Mouse (Mus musculus): ENCODE measurements around the gene Itm2b. TPM values are rescaled to one million over a fixed set of nuclear protein-coding genes. Genes with fewer than 3 reads are reported as not detected.

Itm2b gene
- polyA plus RNA-seq, 1 experiment from 2014 or later: 325 TPM

DNA sequence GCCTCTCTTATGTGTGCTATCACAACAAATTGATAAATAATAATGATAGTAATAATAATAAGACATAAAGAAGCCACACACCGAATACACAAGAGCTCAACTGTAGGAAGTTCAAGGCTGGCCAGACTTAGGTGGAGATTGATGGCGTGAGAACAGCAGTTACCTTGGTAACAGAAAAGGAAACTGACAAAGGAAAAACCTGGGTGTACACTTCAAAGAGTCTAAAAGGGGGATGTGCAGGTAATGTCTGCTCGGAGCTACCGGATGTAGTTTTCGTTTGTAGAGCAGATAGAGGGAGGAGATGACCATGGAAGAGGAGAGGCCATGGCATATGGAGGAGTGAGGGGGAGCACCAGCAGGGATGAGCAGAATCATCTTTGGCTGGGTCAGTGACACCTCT, 31.4 kb upstream of the Itm2b start:
- Histone ChIP-seq H3K27ac (ENCODE audit: low read depth, low read length) (no peak overlapping the region), H3K27me3 (ENCODE audit: control insufficient read depth, insufficient read depth, low read length) (no peaks in the 10 kb centered on the region), H3K4me3 (ENCODE audit: low read depth, low read length) (no peak overlapping the region), H3K9me3 (ENCODE audit: control insufficient read depth, low read length) (no peaks in the 10 kb centered on the region), H3K36me3 (ENCODE audit: control insufficient read depth, insufficient read depth, low read length) (no peaks in the 10 kb centered on the region), H3K4me2 (no peak overlapping the region), H3K9ac (ENCODE audit: low read length) (no peak overlapping the region), H3K4me1 (ENCODE audit: control insufficient read depth, insufficient read depth, low read length) (no peaks in the 10 kb centered on the region)
- WGBS: 87% methylated on average over 5 of the region's 5 CpGs
- DNase-seq (ENCODE audit: low spot score, missing footprints) (no peak), ATAC-seq (ENCODE audit: low FRiP score) (no peak)

DNA sequence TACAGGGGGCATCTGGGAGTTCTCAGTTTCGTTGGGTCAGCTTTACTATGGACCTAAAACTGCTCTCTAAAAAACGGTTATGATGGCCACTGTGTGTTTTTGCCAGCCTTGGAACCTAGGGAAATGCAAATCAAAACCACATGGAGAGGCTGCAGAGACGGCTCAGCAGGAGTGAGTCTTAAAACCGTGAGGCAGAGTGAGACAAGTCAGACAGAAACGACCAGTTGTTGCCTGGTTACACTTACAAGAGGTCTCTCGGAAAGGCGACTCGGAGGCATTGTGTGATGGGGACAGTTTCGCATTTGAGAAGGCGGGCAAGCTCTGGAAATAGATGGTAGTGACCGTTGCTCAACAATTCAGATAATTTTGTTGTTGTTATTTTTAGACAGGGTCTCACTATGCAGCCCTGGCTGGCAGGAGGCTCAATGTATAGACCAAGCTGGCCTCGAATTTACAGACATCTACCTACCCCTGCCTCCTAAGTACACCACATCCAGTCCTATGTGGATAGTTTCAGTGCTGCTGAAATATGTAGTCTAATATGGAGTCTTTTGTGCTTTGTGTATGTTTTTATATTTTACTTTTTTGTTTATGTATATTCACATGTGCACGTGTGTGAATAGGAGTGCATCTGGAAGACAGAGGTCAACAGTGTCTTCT, 30.4 kb upstream of the Itm2b start:
- Histone ChIP-seq H3K27ac (ENCODE audit: low read depth, low read length) (no peak overlapping the region), H3K9ac (ENCODE audit: low read length) (no peak overlapping the region), H3K4me2 (no peak overlapping the region), H3K4me1 (ENCODE audit: control insufficient read depth, insufficient read depth, low read length) (no peaks in the 10 kb centered on the region), H3K36me3 (ENCODE audit: control insufficient read depth, insufficient read depth, low read length) (no peaks in the 10 kb centered on the region), H3K9me3 (ENCODE audit: control insufficient read depth, low read length) (no peaks in the 10 kb centered on the region), H3K4me3 (ENCODE audit: low read depth, low read length) (no peak overlapping the region), H3K27me3 (ENCODE audit: control insufficient read depth, insufficient read depth, low read length) (no peaks in the 10 kb centered on the region)
- peak; percentile 52; the same call in 1 of the 2 replicates for ATAC-seq (ENCODE audit: low FRiP score)
- no peak for DNase-seq (ENCODE audit: low spot score, missing footprints)
- WGBS: 26% methylated on average over 13 of the region's 13 CpGs

DNA sequence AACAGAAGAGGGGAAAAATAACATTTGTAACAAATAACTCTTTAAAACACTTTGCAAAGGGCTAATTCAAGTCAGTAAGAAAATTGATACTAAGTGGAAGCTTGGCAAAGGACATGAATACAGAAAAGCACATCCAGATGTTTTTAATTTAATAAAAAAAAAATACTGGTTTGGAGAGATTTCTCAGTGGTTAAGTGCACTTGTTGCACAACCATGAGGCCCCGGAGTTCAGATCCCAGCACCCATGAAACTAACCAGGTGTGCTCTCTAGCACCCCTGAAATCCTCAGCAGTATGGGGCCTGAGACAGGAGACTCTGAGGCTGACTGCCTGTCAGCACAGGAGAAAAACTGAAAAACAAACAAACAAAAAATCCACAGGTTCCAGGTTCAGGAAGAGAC, 26.6 kb upstream of the Itm2b start:
- Histone ChIP-seq H3K27me3 (ENCODE audit: control insufficient read depth, insufficient read depth, low read length) (no peaks in the 10 kb centered on the region), H3K36me3 (ENCODE audit: control insufficient read depth, insufficient read depth, low read length) (no peaks in the 10 kb centered on the region), H3K4me3 (ENCODE audit: low read depth, low read length) (no peak overlapping the region), H3K9ac (ENCODE audit: low read length) (no peak overlapping the region), H3K9me3 (ENCODE audit: control insufficient read depth, low read length) (no peaks in the 10 kb centered on the region), H3K27ac (ENCODE audit: low read depth, low read length) (no peak overlapping the region), H3K4me2 (no peak overlapping the region), H3K4me1 (ENCODE audit: control insufficient read depth, insufficient read depth, low read length) (no peaks in the 10 kb centered on the region)
- peak; percentile 19 for DNase-seq (ENCODE audit: low spot score, missing footprints)
- no peak for ATAC-seq (ENCODE audit: low FRiP score)
- whole genome bisulfite sequencing: 85% methylated on average over 1 of the region's 1 CpGs

DNA sequence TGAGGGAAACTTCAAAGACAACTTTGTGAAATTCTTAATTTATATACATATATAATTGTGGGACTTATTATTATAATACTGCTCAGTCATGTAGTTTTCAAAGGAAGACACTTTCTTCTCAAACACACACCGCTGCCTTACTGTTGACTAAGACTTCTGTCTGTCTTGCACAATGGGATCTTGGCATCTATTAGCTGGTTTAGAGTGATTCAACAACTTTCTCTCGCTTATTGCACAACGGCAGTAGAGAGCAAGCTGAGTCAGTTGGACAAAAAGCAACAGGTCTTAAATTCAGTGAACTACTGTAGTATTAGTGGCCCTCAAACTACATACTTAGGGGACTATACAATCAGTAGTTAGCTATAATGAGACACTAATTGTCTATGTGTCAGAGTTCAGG, 25.0 kb upstream of the Itm2b start:
- 90% methylated on average over 3 of the region's 3 CpGs for WGBS
- Histone ChIP-seq H3K4me1 (ENCODE audit: control insufficient read depth, insufficient read depth, low read length) (no peaks in the 10 kb centered on the region), H3K9me3 (ENCODE audit: control insufficient read depth, low read length) (no peaks in the 10 kb centered on the region), H3K27me3 (ENCODE audit: control insufficient read depth, insufficient read depth, low read length) (no peaks in the 10 kb centered on the region), H3K36me3 (ENCODE audit: control insufficient read depth, insufficient read depth, low read length) (no peaks in the 10 kb centered on the region), H3K9ac (ENCODE audit: low read length) (no peak overlapping the region), H3K27ac (ENCODE audit: low read depth, low read length) (no peak overlapping the region), H3K4me3 (ENCODE audit: low read depth, low read length) (no peak overlapping the region), H3K4me2 (no peak overlapping the region)
- DNase-seq (ENCODE audit: low spot score, missing footprints) (no peak), ATAC-seq (ENCODE audit: low FRiP score) (no peak)

DNA sequence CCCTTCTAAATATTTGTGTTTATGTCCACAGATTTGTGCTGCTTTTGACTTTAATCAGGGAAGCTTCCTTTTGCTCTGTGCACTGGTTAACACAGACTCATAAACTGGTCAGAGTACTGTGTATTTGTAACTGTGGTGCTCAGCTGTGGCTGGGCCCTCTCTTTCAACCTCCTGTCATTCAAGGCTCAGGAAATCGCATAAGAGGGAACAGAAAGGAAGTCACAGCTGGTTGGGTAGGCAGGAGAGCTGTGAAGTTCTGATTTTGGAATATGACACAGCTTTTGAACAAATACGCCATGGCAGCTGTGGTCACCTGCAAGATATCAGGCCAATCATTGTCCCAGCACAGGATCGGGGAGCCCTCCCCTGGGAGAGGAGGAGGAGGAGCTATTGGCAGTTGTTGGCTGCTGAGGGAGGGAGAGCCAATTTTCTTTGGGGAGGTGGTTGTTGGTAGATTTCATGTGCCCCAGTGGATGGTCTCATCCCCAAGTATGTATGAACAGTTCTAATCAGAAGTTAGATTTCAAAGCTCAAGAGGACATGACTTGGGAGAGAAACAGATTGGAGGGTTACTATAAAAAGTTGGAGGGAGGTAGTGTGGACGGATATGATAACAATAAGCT, 23.2 kb upstream of the Itm2b start:
- H3K27ac ChIP-seq (ENCODE audit: low read depth, low read length): no peak overlapping the region
- H3K36me3 ChIP-seq (ENCODE audit: control insufficient read depth, insufficient read depth, low read length): no peaks in the 10 kb centered on the region
- no peaks in the 10 kb centered on the region for H3K4me1 ChIP-seq (ENCODE audit: control insufficient read depth, insufficient read depth, low read length)
- no peaks in the 10 kb centered on the region for H3K27me3 ChIP-seq (ENCODE audit: control insufficient read depth, insufficient read depth, low read length)
- no peak overlapping the region for H3K9ac ChIP-seq (ENCODE audit: low read length)
- DNase-seq (ENCODE audit: low spot score, missing footprints) (peak; percentile 67), ATAC-seq (ENCODE audit: low FRiP score) (no peak)
- H3K4me2 ChIP-seq: no peak overlapping the region
- 81% methylated on average over 4 of the region's 4 CpGs for WGBS
- H3K4me3 ChIP-seq (ENCODE audit: low read depth, low read length): no peak overlapping the region
- no peaks in the 10 kb centered on the region for H3K9me3 ChIP-seq (ENCODE audit: control insufficient read depth, low read length)

DNA sequence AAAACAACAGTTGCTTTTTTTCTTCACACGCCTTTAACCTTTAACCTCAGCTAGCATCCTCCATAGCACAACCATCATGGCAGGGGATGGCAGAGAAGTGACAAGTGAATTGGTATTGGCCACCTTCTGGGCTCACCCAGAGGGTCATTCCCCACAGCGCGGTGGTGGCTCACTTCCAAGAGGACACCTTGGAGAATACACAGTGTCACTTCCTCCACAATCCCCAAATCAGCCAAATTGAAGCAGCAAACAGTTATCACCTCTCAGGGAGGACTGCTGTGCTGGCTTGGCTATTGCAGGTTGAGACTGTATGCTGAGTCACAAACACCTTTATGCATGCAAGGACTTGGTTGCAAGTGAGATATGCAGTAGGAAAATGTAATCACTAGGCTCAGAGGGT, 18.9 kb upstream of the Itm2b start:
- H3K4me3 ChIP-seq (ENCODE audit: low read depth, low read length): no peak overlapping the region
- ATAC-seq (ENCODE audit: low FRiP score): no peak
- no peaks in the 10 kb centered on the region for H3K9me3 ChIP-seq (ENCODE audit: control insufficient read depth, low read length)
- DNase-seq (ENCODE audit: low spot score, missing footprints): no peak
- H3K4me1 ChIP-seq (ENCODE audit: control insufficient read depth, insufficient read depth, low read length): no peaks in the 10 kb centered on the region
- H3K36me3 ChIP-seq (ENCODE audit: control insufficient read depth, insufficient read depth, low read length): no peaks in the 10 kb centered on the region
- H3K9ac ChIP-seq (ENCODE audit: low read length): no peak overlapping the region
- 64% methylated on average over 3 of the region's 3 CpGs for WGBS
- H3K27ac ChIP-seq (ENCODE audit: low read depth, low read length): no peak overlapping the region
- no peak overlapping the region for H3K4me2 ChIP-seq
- H3K27me3 ChIP-seq (ENCODE audit: control insufficient read depth, insufficient read depth, low read length): no peaks in the 10 kb centered on the region

DNA sequence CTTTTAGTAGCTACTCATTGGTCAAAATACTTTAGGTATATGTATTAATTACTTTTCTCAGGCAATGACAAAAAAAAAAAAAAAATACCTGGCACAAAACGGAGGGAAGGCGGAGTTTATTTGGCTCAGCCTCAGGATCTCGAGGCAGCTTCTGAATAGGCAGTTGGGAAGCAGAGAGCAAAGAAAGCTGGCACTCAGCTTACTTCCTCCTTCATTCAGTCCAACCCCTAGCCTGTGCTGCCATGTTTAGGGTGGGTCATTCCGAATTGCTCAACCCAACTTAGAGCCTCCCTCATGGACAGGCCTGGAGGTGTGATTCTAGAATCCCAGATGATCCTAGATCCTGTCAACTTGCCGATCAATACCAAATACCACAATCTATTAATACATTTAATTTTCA, 18.3 kb upstream of the Itm2b start:
- no peak overlapping the region for H3K9ac ChIP-seq (ENCODE audit: low read length)
- DNase-seq (ENCODE audit: low spot score, missing footprints) (no peak), ATAC-seq (ENCODE audit: low FRiP score) (no peak)
- no peaks in the 10 kb centered on the region for H3K36me3 ChIP-seq (ENCODE audit: control insufficient read depth, insufficient read depth, low read length)
- H3K27me3 ChIP-seq (ENCODE audit: control insufficient read depth, insufficient read depth, low read length): no peaks in the 10 kb centered on the region
- no peaks in the 10 kb centered on the region for H3K9me3 ChIP-seq (ENCODE audit: control insufficient read depth, low read length)
- no peak overlapping the region for H3K4me3 ChIP-seq (ENCODE audit: low read depth, low read length)
- H3K4me2 ChIP-seq: no peak overlapping the region
- H3K27ac ChIP-seq (ENCODE audit: low read depth, low read length): no peak overlapping the region
- 81% methylated on average over 5 of the region's 5 CpGs for WGBS
- H3K4me1 ChIP-seq (ENCODE audit: control insufficient read depth, insufficient read depth, low read length): no peaks in the 10 kb centered on the region

DNA sequence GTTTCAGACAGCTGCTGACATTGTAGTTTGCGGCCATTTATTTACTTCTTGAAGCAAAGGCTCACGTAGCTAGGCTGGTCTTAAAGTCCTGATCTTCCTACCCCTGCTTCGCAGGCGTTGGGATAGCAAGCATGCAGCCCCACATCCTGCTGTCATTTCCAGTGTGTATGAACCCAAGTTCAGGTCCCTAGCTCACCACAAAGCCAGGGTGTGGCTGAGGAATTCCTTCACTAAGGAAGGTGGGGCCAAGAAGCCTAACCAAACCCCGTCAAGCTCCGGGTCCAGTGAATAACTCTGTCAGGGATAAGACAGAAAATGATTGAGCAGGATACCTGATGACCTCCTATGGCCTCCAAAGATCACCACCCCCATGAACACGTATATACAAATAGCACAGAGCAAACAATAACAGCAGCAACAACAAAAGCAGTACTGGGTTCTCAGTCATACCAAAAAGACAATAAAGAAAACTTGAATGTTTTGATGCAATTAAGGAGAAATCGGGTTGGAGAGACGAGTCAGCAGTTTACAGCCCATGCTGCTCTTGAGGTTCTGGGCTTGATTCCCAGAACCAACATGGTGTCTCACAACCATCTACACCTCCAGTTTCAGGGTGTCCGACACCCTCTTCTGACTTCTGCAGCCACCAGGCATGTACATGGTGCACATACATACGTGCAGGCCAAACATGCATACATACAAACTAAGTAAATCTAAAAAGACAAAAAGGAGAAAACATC, 17.4 kb upstream of the Itm2b start:
- 83% methylated on average over 11 of the region's 11 CpGs for WGBS
- Histone ChIP-seq H3K4me1 (ENCODE audit: control insufficient read depth, insufficient read depth, low read length) (no peaks in the 10 kb centered on the region), H3K4me3 (ENCODE audit: low read depth, low read length) (no peak overlapping the region), H3K27ac (ENCODE audit: low read depth, low read length) (no peak overlapping the region), H3K36me3 (ENCODE audit: control insufficient read depth, insufficient read depth, low read length) (no peaks in the 10 kb centered on the region), H3K4me2 (no peak overlapping the region), H3K27me3 (ENCODE audit: control insufficient read depth, insufficient read depth, low read length) (no peaks in the 10 kb centered on the region), H3K9ac (ENCODE audit: low read length) (no peak overlapping the region), H3K9me3 (ENCODE audit: control insufficient read depth, low read length) (no peaks in the 10 kb centered on the region)
- DNase-seq (ENCODE audit: low spot score, missing footprints) (no peak), ATAC-seq (ENCODE audit: low FRiP score) (no peak)

DNA sequence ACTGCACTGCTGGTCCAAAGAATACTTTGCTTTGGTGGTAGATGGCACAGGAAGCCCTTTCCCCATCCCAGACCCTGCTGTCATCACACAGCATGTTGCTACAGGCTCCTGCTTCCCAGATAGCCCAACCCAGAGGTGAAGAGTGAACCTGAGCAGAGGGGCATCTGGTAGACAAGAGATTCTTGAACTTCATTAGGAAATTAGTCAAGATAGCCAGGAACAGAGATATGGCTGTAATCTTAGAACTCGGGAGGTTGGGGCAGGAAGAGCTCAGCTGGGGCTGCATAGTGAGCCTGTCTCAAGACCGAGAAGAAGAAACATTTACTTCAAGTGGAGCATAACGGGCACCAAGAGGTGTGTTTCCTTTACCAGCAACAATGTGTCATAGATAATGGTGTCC, 16.3 kb upstream of the Itm2b start:
- Histone ChIP-seq H3K36me3 (ENCODE audit: control insufficient read depth, insufficient read depth, low read length) (no peaks in the 10 kb centered on the region), H3K4me2 (no peak overlapping the region), H3K9me3 (ENCODE audit: control insufficient read depth, low read length) (no peaks in the 10 kb centered on the region), H3K27ac (ENCODE audit: low read depth, low read length) (no peak overlapping the region), H3K4me3 (ENCODE audit: low read depth, low read length) (no peak overlapping the region), H3K27me3 (ENCODE audit: control insufficient read depth, insufficient read depth, low read length) (no peaks in the 10 kb centered on the region), H3K9ac (ENCODE audit: low read length) (no peak overlapping the region), H3K4me1 (ENCODE audit: control insufficient read depth, insufficient read depth, low read length) (no peaks in the 10 kb centered on the region)
- DNase-seq (ENCODE audit: low spot score, missing footprints): no peak
- 82% methylated on average over 3 of the region's 3 CpGs for WGBS
- ATAC-seq (ENCODE audit: low FRiP score): no peak
